Mouse (Mus musculus) testis, adult 2 months (tissue): ENCODE results near the gene Iqcn. TPM values are rescaled to one million over a fixed set of nuclear protein-coding genes. Genes with fewer than 3 reads are reported as not detected.

ENCODE experiments used
- H3K27ac ChIP-seq: fragments of 200-500 bp; 2 replicates; pipeline ENCODE4 v1.5.1; 2012; ENCODE audit warnings: low read depth, low read length; ENCODE audit not compliant: control insufficient read depth, insufficient read depth
- H3K27me3 ChIP-seq: fragments of 200-500 bp; 2 replicates; pipeline ENCODE4 v1.6.1; 2012; ENCODE audit warnings: mild to moderate bottlenecking, low read length, moderate library complexity; ENCODE audit not compliant: control insufficient read depth, insufficient read depth
- H3K36me3 ChIP-seq: fragments of 200-500 bp; 2 replicates; pipeline ENCODE4 v1.6.1; 2012; ENCODE audit warnings: mild to moderate bottlenecking, low read length; ENCODE audit not compliant: control insufficient read depth, insufficient read depth
- H3K4me1 ChIP-seq: fragments of 200-500 bp; 2 replicates; pipeline ENCODE4 v1.6.1; 2012; ENCODE audit warnings: low read length; ENCODE audit not compliant: control insufficient read depth, insufficient read depth
- H3K4me3 ChIP-seq: fragments of 200-500 bp; 2 replicates; pipeline ENCODE4 v1.5.1; 2012; ENCODE audit warnings: low read depth, mild to moderate bottlenecking, low read length, moderate library complexity, mixed read lengths; ENCODE audit not compliant: control insufficient read depth
- CTCF ChIP-seq: fragments of 200-500 bp; IDR thresholded peaks from 2 replicates; pipeline ENCODE4 v1.5.1; 2012; ENCODE audit warnings: low read depth, mild to moderate bottlenecking, inconsistent platforms, low read length, moderate library complexity; ENCODE audit not compliant: control insufficient read depth, insufficient read depth, insufficient replicate concordance
- POLR2A ChIP-seq: fragments of 200-500 bp; IDR thresholded peaks from 2 replicates; pipeline ENCODE4 v1.6.1; 2012; ENCODE audit warnings: low read depth, mild to moderate bottlenecking, inconsistent platforms, low read length, moderate library complexity; ENCODE audit not compliant: control insufficient read depth
- polyA plus RNA-seq: library from polyadenylated mRNA; depleted of rRNA; stranded (reverse); fragments of >200 nt; gene quantifications from 2 replicates; pipeline ENCODE4 v1.2.3, GENCODE M21; 2012

The Iqcn gene
- polyA plus RNA-seq, 1 experiment: 302 TPM

DNA sequence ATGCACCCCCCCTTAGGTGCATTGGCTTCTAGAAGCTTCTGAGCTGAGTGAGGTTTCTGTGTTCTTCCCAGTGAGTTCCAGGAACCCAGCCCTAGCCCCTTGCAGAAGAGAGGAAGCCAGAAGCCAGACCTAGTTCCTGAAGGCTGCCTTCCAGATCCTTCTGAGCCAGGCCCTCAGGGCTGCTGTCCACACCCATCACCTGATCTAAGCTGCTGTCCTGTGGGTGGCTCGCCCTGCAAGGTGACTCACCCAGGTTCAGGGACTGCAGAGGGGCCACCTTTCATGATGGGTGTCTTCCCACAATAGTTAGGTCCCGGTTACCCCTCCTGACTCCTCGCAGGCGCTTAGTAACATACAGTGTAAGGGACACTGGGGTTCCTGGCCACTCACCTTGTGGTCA, 23.9 kb upstream of the Iqcn start:
- TF ChIP-seq CTCF (no peak), POLR2A (no peak)
- H3K27ac ChIP-seq: no peak overlapping the region
- no peaks in the 10 kb centered on the region for H3K36me3 ChIP-seq
- H3K4me1 ChIP-seq: peaks cover 9% of the 10 kb centered on the region
- no peak overlapping the region for H3K4me3 ChIP-seq
- H3K27me3 ChIP-seq: no peaks in the 10 kb centered on the region

GRCm38 (mm10) chr8:70680039-70680438, 23.2 kb upstream of the Iqcn start:
- no peaks in the 10 kb centered on the region for H3K27me3 ChIP-seq
- H3K4me3 ChIP-seq: no peak overlapping the region
- H3K27ac ChIP-seq: no peak overlapping the region
- H3K36me3 ChIP-seq: no peaks in the 10 kb centered on the region
- peaks cover 3% of the 10 kb centered on the region for H3K4me1 ChIP-seq
- TF ChIP-seq CTCF (no peak), POLR2A (no peak)

DNA sequence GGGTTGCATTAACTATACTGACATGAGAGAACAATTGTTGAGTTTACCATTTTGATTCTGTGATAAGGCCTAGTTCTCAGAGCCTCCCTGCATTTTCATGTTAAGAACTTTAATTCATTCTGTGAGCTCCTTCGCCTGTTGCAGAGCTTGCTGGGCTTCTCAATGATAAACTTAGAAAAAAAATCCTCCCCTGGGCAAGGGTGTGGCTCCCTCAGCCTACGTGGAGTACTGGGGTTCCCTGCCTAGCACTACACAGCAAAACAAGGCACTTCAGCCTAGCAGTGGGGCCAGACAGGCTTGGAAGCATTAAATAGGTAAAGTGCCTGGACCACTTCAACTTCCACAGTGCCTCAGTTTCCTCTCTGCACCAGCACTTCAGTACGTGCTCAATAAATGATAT, 21.8 kb upstream of the Iqcn start:
- Histone ChIP-seq H3K4me3 (no peak overlapping the region), H3K4me1 (peaks cover 3% of the 10 kb centered on the region), H3K27ac (no peak overlapping the region), H3K36me3 (no peaks in the 10 kb centered on the region), H3K27me3 (no peaks in the 10 kb centered on the region)
- no peak for TF ChIP-seq POLR2A

GRCm38 (mm10) chr8:70682193-70682592, 21.1 kb upstream of the Iqcn start:
- H3K27me3 ChIP-seq: no peaks in the 10 kb centered on the region
- no peak for TF ChIP-seq CTCF
- no peak for TF ChIP-seq POLR2A
- peaks cover 3% of the 10 kb centered on the region for H3K4me1 ChIP-seq
- no peaks in the 10 kb centered on the region for H3K36me3 ChIP-seq
- no peak overlapping the region for H3K4me3 ChIP-seq
- no peak overlapping the region for H3K27ac ChIP-seq

DNA sequence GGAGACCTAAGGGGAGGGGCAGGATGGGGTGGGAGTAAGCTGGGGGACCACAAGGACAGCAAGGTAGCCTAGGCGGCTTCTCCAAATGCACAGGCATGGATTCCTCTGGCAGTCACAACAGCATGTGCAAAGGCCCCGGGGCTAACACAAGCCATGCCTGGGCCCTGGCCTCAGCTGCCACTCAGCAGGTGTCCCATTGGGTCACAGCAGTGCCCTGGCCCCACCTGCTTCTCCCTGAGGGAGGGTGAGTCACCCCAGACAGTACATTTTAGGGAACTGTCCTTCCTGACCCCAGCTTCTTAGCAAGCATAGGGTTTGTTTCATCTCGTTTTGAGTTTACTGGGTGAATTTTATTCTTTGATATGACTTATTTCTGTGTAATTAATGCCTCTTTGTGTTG, 20.6 kb upstream of the Iqcn start:
- 0 out of 2 replicates have a peak overlapping the region, but pooled peaks have one; percentile 23 for H3K27ac ChIP-seq
- H3K4me3 ChIP-seq: no peak overlapping the region

GRCm38 (mm10) chr8:70684291-70684690, 19.0 kb upstream of the Iqcn start:
- Histone ChIP-seq H3K27me3 (no peaks in the 10 kb centered on the region), H3K4me1 (peaks cover 5% of the 10 kb centered on the region), H3K27ac (no peak overlapping the region), H3K36me3 (no peaks in the 10 kb centered on the region), H3K4me3 (no peak overlapping the region)
- no peak for TF ChIP-seq CTCF
- no peak for TF ChIP-seq POLR2A

More for the DNA sequence above, 20.6 kb upstream of the Iqcn start:
- Histone ChIP-seq H3K27me3 (no peaks in the 10 kb centered on the region), H3K4me1 (peaks cover 3% of the 10 kb centered on the region), H3K36me3 (no peaks in the 10 kb centered on the region)
- TF ChIP-seq CTCF (no peak), POLR2A (no peak)

DNA sequence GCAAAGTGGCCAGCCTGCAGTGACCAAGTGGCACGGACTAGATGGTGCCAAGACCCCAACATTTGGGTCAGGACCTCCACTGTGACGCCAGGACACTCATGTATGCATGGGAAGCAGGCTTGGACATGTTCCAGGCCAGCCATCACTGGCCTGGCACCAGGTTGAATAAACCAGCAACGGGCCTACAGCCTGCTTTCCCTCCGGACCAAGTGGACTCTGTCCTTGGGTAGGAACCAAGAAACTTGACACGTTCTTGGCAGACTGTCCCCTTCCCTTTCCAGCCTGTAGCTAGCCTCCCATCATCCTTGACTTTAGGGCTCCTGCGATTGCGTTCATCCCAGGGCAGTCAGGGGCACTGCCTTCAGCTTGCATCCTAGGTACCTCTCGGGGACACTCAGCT, 15.7 kb upstream of the Iqcn start:
- 0 out of 2 replicates have a peak, but pooled peaks have one; percentile 36 for TF ChIP-seq POLR2A
- TF ChIP-seq CTCF: no peak

GRCm38 (mm10) chr8:70688136-70688535, 15.1 kb upstream of the Iqcn start:
- no peak overlapping the region for H3K27ac ChIP-seq
- no peak overlapping the region for H3K4me3 ChIP-seq
- H3K27me3 ChIP-seq: no peaks in the 10 kb centered on the region
- H3K36me3 ChIP-seq: no peaks in the 10 kb centered on the region
- TF ChIP-seq POLR2A (no peak), CTCF (no peak)
- peaks cover 9% of the 10 kb centered on the region for H3K4me1 ChIP-seq

More for the DNA sequence above, 15.7 kb upstream of the Iqcn start:
- H3K27me3 ChIP-seq: no peaks in the 10 kb centered on the region
- no peak overlapping the region for H3K4me3 ChIP-seq
- H3K4me1 ChIP-seq: peaks cover 9% of the 10 kb centered on the region
- H3K27ac ChIP-seq: 0 out of 2 replicates have a peak overlapping the region, but pooled peaks have one; percentile 1
- H3K36me3 ChIP-seq: no peaks in the 10 kb centered on the region
